13 mouse cellular contexts compared by ENCODE assay signal in the genomic region with DNA sequence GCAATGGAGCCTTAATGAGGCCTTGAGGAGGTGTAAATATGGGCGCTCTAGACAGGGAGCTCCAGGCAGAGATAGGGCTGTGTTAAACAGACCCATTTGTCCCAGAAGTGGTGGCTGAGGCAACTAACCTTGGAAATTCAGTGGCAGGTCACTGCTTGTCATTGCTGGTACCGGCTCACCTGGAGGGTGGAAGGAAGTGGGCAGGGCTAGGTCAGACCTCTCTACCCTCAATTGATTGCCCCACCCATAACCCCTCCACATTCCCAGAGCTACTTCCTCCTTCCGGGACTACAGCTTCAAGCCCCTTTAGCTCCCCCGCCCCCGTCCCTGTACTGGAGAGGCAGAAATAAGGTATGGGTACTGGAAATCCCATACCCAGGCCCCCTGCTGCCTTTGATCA. TPM values are rescaled to one million over a fixed set of nuclear protein-coding genes. Genes with fewer than 3 reads are reported as not detected.
DNase-seq lines count a peak whose midpoint lies in the region; ATAC-seq and TF ChIP-seq lines count a peak whose summit lies in the region.
"Had no signal": no experiment of that assay in that cellular context is flagged by ENCODE, and none has a peak within 500 bp of the region (broad histone marks: within the 10 kb centered on the region; RNA-seq: fewer than 3 reads in every experiment).

No protein-coding gene starts in this region.

- DNase-seq in forebrain, embryonic 10.5 days (ENCODE audit: extremely low spot score, low spot score): no peak
- peak; percentile 34 for DNase-seq in thymus, postnatal 14 days
- DNase-seq in thymus, postnatal 4 days: no peak
- no peak for DNase-seq in liver, postnatal 0 days
- DNase-seq in stomach, postnatal 0 days (ENCODE audit: low spot score): no peak
- DNase-seq in frontal cortex, postnatal 10 days (ENCODE audit: low spot score in 2 of 2): no peak
- no peak for DNase-seq in kidney, adult 2 months
- DNase-seq: gastrocnemius, postnatal 14 days; left cerebral cortex, postnatal 4 days had no signal

- no peak for TF ChIP-seq POLR2A in kidney, adult 2 months (IDR thresholded peaks at IDR 0.05; ENCODE audit: low read depth, low read length)

- H3K4me2 ChIP-seq in forebrain, embryonic 12.5 days: no peak overlapping the region
- H3K4me2 ChIP-seq in liver, postnatal 0 days (ENCODE audit: low read depth, low read length): peak overlapping the region; percentile 58
- no peak overlapping the region for H3K4me2 ChIP-seq in stomach, postnatal 0 days (replicated peaks; ENCODE audit: low read depth)
- H3K4me2 ChIP-seq: neural tube, embryonic 15.5 days had no signal

- peak overlapping the region; percentile 51; the same call in 1 of the 2 replicates for H3K27ac ChIP-seq in forebrain, embryonic 10.5 days
- no peak overlapping the region for H3K27ac ChIP-seq in forebrain, embryonic 12.5 days
- peak overlapping the region; percentile 57; the same call in 1 of the 2 replicates for H3K27ac ChIP-seq in liver, postnatal 0 days (ENCODE audit: low read depth)
- no peak overlapping the region for H3K27ac ChIP-seq in stomach, postnatal 0 days (replicated peaks)
- no peak overlapping the region for H3K27ac ChIP-seq in kidney, adult 2 months (ENCODE audit: insufficient read depth, low read depth, low read length)
- H3K27ac ChIP-seq: neural tube, embryonic 15.5 days had no signal

- H3K36me3 ChIP-seq in forebrain, embryonic 10.5 days (replicated peaks): no peaks in the 10 kb centered on the region
- no peaks in the 10 kb centered on the region for H3K36me3 ChIP-seq in forebrain, embryonic 12.5 days (replicated peaks)
- no peaks in the 10 kb centered on the region; the same call in 1 of the 2 replicates for H3K36me3 ChIP-seq in liver, postnatal 0 days (replicated peaks; ENCODE audit: insufficient read depth, low read length)
- H3K36me3 ChIP-seq in stomach, postnatal 0 days (ENCODE audit: control insufficient read depth, insufficient read depth, low read length): no peaks in the 10 kb centered on the region
- no peaks in the 10 kb centered on the region for H3K36me3 ChIP-seq in kidney, adult 2 months (ENCODE audit: control insufficient read depth, insufficient read depth, low read length)
- H3K36me3 ChIP-seq: neural tube, embryonic 15.5 days had no signal

- no peaks in the 10 kb centered on the region for H3K9me3 ChIP-seq in forebrain, embryonic 10.5 days
- no peaks in the 10 kb centered on the region for H3K9me3 ChIP-seq in forebrain, embryonic 12.5 days
- no peaks in the 10 kb centered on the region for H3K9me3 ChIP-seq in liver, postnatal 0 days (ENCODE audit: low read length)
- no peaks in the 10 kb centered on the region for H3K9me3 ChIP-seq in stomach, postnatal 0 days (ENCODE audit: control insufficient read depth, low read length)
- H3K9me3 ChIP-seq: neural tube, embryonic 15.5 days had no signal

- no peak overlapping the region for H3K4me3 ChIP-seq in forebrain, embryonic 10.5 days
- no peak overlapping the region for H3K4me3 ChIP-seq in forebrain, embryonic 12.5 days (replicated peaks)
- peak overlapping the region; percentile 45 for H3K4me3 ChIP-seq in liver, postnatal 0 days (ENCODE audit: low read depth, low read length)
- no peak overlapping the region for H3K4me3 ChIP-seq in stomach, postnatal 0 days (ENCODE audit: low read depth, low read length)
- no peak overlapping the region for H3K4me3 ChIP-seq in kidney, adult 2 months (ENCODE audit: insufficient read depth, low read depth, low read length)
- H3K4me3 ChIP-seq: neural tube, embryonic 15.5 days had no signal

- TF ChIP-seq EP300 in liver, postnatal 0 days (IDR thresholded peaks at IDR 0.05; ENCODE audit: low read depth): no peak
- TF ChIP-seq EP300 in stomach, postnatal 0 days (optimal IDR thresholded peaks at IDR 0.05): no peak

- 68% methylated on average over 5 of the region's 5 CpGs for WGBS in forebrain, embryonic 10.5 days
- 76% methylated on average over 5 of the region's 5 CpGs for WGBS in forebrain, embryonic 12.5 days
- 56% methylated on average over 5 of the region's 5 CpGs for WGBS in liver, postnatal 0 days (ENCODE audit: insufficient replicate concordance)
- 44% methylated on average over 5 of the region's 5 CpGs for WGBS in stomach, postnatal 0 days
- 62% methylated on average over 5 of the region's 5 CpGs for WGBS in kidney, adult 2 months

- H3K9ac ChIP-seq in forebrain, embryonic 12.5 days: no peak overlapping the region
- H3K9ac ChIP-seq in liver, postnatal 0 days (replicated peaks): peak overlapping the region; percentile 41
- H3K9ac ChIP-seq in stomach, postnatal 0 days (ENCODE audit: low read length): no peak overlapping the region
- H3K9ac ChIP-seq: neural tube, embryonic 15.5 days had no signal

- no peak for TF ChIP-seq CTCF in liver, postnatal 0 days (IDR thresholded peaks at IDR 0.05; ENCODE audit: low read depth)
- TF ChIP-seq CTCF in stomach, postnatal 0 days (IDR thresholded peaks at IDR 0.05; ENCODE audit: low read depth): no peak
- TF ChIP-seq CTCF in kidney, adult 2 months (conservative IDR thresholded peaks at IDR 0.05; ENCODE audit: insufficient read depth, insufficient read length, low read depth, low read length): no peak

- no peaks in the 10 kb centered on the region for H3K27me3 ChIP-seq in forebrain, embryonic 10.5 days (ENCODE audit: poor library complexity, severe bottlenecking)
- H3K27me3 ChIP-seq in forebrain, embryonic 12.5 days: no peaks in the 10 kb centered on the region
- no peaks in the 10 kb centered on the region for H3K27me3 ChIP-seq in liver, postnatal 0 days (ENCODE audit: insufficient read depth, low read length)
- no peaks in the 10 kb centered on the region for H3K27me3 ChIP-seq in stomach, postnatal 0 days (ENCODE audit: control insufficient read depth, insufficient read depth, low read length)
- no peaks in the 10 kb centered on the region for H3K27me3 ChIP-seq in kidney, adult 2 months (replicated peaks; ENCODE audit: control insufficient read depth, insufficient read depth, low read length)
- H3K27me3 ChIP-seq: neural tube, embryonic 15.5 days had no signal

- no peak for ATAC-seq in forebrain, embryonic 12.5 days (ENCODE audit: low FRiP score)
- no peak for ATAC-seq in liver, postnatal 0 days
- ATAC-seq in stomach, postnatal 0 days (ENCODE audit: low FRiP score, low TSS enrichment): peak; percentile 18; the same call in 1 of the 2 replicates

- peaks cover 36% of the 10 kb centered on the region for H3K4me1 ChIP-seq in forebrain, embryonic 10.5 days
- no peaks in the 10 kb centered on the region for H3K4me1 ChIP-seq in forebrain, embryonic 12.5 days
- peaks cover 13% of the 10 kb centered on the region for H3K4me1 ChIP-seq in liver, postnatal 0 days (ENCODE audit: insufficient read depth)
- no peaks in the 10 kb centered on the region for H3K4me1 ChIP-seq in stomach, postnatal 0 days (replicated peaks; ENCODE audit: control insufficient read depth, insufficient read depth)
- H3K4me1 ChIP-seq in kidney, adult 2 months (ENCODE audit: control insufficient read depth, insufficient read depth, low read length): no peaks in the 10 kb centered on the region
- H3K4me1 ChIP-seq: neural tube, embryonic 15.5 days had no signal

RNA-seq across cellular contexts. Expression of gene Cd79b, which starts 1.0 kb away (rescaled TPM):
- polyA plus RNA-seq in forebrain, embryonic 10.5 days (2016; fragmentation: Nextera tagmentation; extraction: Ambion mirVana): 0.82 and 1.2 TPM in 2 replicates
- polyA plus RNA-seq in forebrain, embryonic 12.5 days (2016; fragmentation: Nextera tagmentation; extraction: Ambion mirVana): 0.74 and 0.88 TPM in 2 replicates
- polyA plus RNA-seq in liver, postnatal 0 days (2015; fragmentation: Nextera tagmentation; extraction: Ambion mirVana): 34.8 and 36.0 TPM in 2 replicates
- 1.9 TPM in 2 replicates for polyA plus RNA-seq in stomach, postnatal 0 days (2015; fragmentation: Nextera tagmentation; extraction: Ambion mirVana)
- polyA plus RNA-seq in kidney, adult 2 months (2012; rRNA removed): 2.7 and 17.9 TPM in 2 replicates

RNA-seq across cellular contexts. Expression of gene Gh, which starts 11.9 kb away (rescaled TPM):
- polyA plus RNA-seq in forebrain, embryonic 10.5 days (2016; fragmentation: Nextera tagmentation; extraction: Ambion mirVana): not detected in 2 replicates
- not detected in 2 replicates for polyA plus RNA-seq in forebrain, embryonic 12.5 days (2016; fragmentation: Nextera tagmentation; extraction: Ambion mirVana)
- 0.13 and 0.21 TPM in 2 replicates for polyA plus RNA-seq in liver, postnatal 0 days (2015; fragmentation: Nextera tagmentation; extraction: Ambion mirVana)
- not detected in 2 replicates for polyA plus RNA-seq in stomach, postnatal 0 days (2015; fragmentation: Nextera tagmentation; extraction: Ambion mirVana)
- polyA plus RNA-seq in kidney, adult 2 months (2012; rRNA removed): 0.16 TPM in 1 of 2 replicates, not detected in the other
- polyA plus RNA-seq: cortical plate, adult 2 months; neural tube, embryonic 15.5 days; testis, adult 2 months had no signal

RNA-seq across cellular contexts. Expression of gene Tcam1, which starts 37.1 kb away (rescaled TPM):
- 0.15 TPM in 2 replicates for polyA plus RNA-seq in forebrain, embryonic 10.5 days (2016; fragmentation: Nextera tagmentation; extraction: Ambion mirVana)
- 0.33 and 0.34 TPM in 2 replicates for polyA plus RNA-seq in forebrain, embryonic 12.5 days (2016; fragmentation: Nextera tagmentation; extraction: Ambion mirVana)
- 0.07 and 0.09 TPM in 2 replicates for polyA plus RNA-seq in liver, postnatal 0 days (2015; fragmentation: Nextera tagmentation; extraction: Ambion mirVana)
- 0.07 and 0.10 TPM in 2 replicates for polyA plus RNA-seq in stomach, postnatal 0 days (2015; fragmentation: Nextera tagmentation; extraction: Ambion mirVana)
- 0.02 and 0.03 TPM in 2 replicates for polyA plus RNA-seq in kidney, adult 2 months (2012; rRNA removed)

RNA-seq across cellular contexts. Expression of gene Scn4a, which starts 39.6 kb away (rescaled TPM):
- 0.07 TPM in 1 of 2 replicates, not detected in the other for polyA plus RNA-seq in forebrain, embryonic 10.5 days (2016; fragmentation: Nextera tagmentation; extraction: Ambion mirVana)
- 0.03 TPM in 1 of 2 replicates, not detected in the other for polyA plus RNA-seq in forebrain, embryonic 12.5 days (2016; fragmentation: Nextera tagmentation; extraction: Ambion mirVana)
- polyA plus RNA-seq in liver, postnatal 0 days (2015; fragmentation: Nextera tagmentation; extraction: Ambion mirVana): 0.04 and 0.06 TPM in 2 replicates
- 0.02 and 0.12 TPM in 2 replicates for polyA plus RNA-seq in stomach, postnatal 0 days (2015; fragmentation: Nextera tagmentation; extraction: Ambion mirVana)
- 0.11 and 1.9 TPM in 2 replicates for polyA plus RNA-seq in kidney, adult 2 months (2012; rRNA removed)

RNA-seq across cellular contexts. Expression of gene Smarcd2, which starts 40.8 kb away (rescaled TPM):
- 20.5 and 20.7 TPM in 2 replicates for polyA plus RNA-seq in forebrain, embryonic 10.5 days (2016; fragmentation: Nextera tagmentation; extraction: Ambion mirVana)
- 26.1 and 26.5 TPM in 2 replicates for polyA plus RNA-seq in forebrain, embryonic 12.5 days (2016; fragmentation: Nextera tagmentation; extraction: Ambion mirVana)
- polyA plus RNA-seq in liver, postnatal 0 days (2015; fragmentation: Nextera tagmentation; extraction: Ambion mirVana): 16.4 and 19.5 TPM in 2 replicates
- polyA plus RNA-seq in stomach, postnatal 0 days (2015; fragmentation: Nextera tagmentation; extraction: Ambion mirVana): 43.5 and 47.6 TPM in 2 replicates
- polyA plus RNA-seq in kidney, adult 2 months (2012; rRNA removed): 70.0 and 77.9 TPM in 2 replicates

Comparison
In these comparisons a context has a peak if more than half of its experiments do, and no peak if none do; other contexts are left out.
1. H3K27ac ChIP-seq: peak in forebrain, embryonic 10.5 days (single experiment) and liver, postnatal 0 days (single experiment); none in forebrain, embryonic 12.5 days (single experiment), stomach, postnatal 0 days (single experiment) and kidney, adult 2 months (single experiment).